In the genomic region with DNA sequence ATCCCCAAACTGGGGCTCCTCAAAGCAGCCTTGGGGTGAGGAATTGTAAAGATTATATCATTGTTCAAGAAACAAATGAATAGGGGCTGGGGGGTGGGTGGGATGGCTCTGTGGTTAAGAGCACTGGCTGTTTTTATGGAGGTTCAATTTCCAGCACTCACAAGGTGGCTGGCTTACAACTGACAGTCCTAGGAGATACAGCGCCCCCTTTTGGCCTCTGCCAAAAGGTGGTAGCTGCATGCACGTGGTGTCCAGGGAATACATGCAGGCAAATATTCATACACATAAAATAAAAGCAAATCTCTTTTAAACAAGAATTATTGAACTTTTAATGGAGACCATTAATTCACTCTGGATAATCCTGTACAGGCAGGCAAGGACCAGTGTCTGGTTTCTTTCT, we compare ENCODE assay signal across 15 mouse cellular contexts. TPM values are rescaled to one million over a fixed set of nuclear protein-coding genes. Genes with fewer than 3 reads are reported as not detected.
DNase-seq lines count a peak whose midpoint lies in the region; ATAC-seq and TF ChIP-seq lines count a peak whose summit lies in the region.
"Had no signal": no experiment of that assay in that cellular context is flagged by ENCODE, and none has a peak within 500 bp of the region (broad histone marks: within the 10 kb centered on the region; RNA-seq: fewer than 3 reads in every experiment).

No protein-coding gene starts in this region.

- H3K36me3 ChIP-seq in hindbrain, embryonic 13.5 days, result no peaks in the 10 kb centered on the region
- no peaks in the 10 kb centered on the region for H3K36me3 ChIP-seq in hindbrain, embryonic 11.5 days (ENCODE audit: control insufficient read depth, insufficient read depth, low read length)
- no peaks in the 10 kb centered on the region for H3K36me3 ChIP-seq in midbrain, embryonic 16.5 days (ENCODE audit: control insufficient read depth, insufficient read depth, low read length)
- no peaks in the 10 kb centered on the region for H3K36me3 ChIP-seq in midbrain, embryonic 15.5 days (replicated peaks)
- H3K36me3 ChIP-seq: embryonic facial prominence, embryonic 10.5 days; heart, embryonic 13.5 days; limb, embryonic 15.5 days; midbrain, embryonic 12.5 days; stomach, embryonic 15.5 days had no signal

- no peak for TF ChIP-seq POLR2A in cortical plate, adult 2 months (IDR thresholded peaks at IDR 0.05; ENCODE audit: extremely low read depth, insufficient read depth, low read length)

- H3K4me3 ChIP-seq in hindbrain, embryonic 13.5 days, result no peak overlapping the region
- H3K4me3 ChIP-seq in hindbrain, embryonic 11.5 days (ENCODE audit: low read depth, low read length), result no peak overlapping the region
- no peak overlapping the region for H3K4me3 ChIP-seq in midbrain, embryonic 16.5 days (ENCODE audit: low read depth, low read length)
- no peak overlapping the region for H3K4me3 ChIP-seq in midbrain, embryonic 15.5 days
- H3K4me3 ChIP-seq in cortical plate, adult 2 months (ENCODE audit: insufficient read depth, low read length), result no peak overlapping the region
- H3K4me3 ChIP-seq: embryonic facial prominence, embryonic 10.5 days; heart, embryonic 13.5 days; limb, embryonic 15.5 days; midbrain, embryonic 12.5 days; stomach, embryonic 15.5 days had no signal

- H3K27ac ChIP-seq in hindbrain, embryonic 13.5 days, result peak overlapping the region; percentile 72
- H3K27ac ChIP-seq in hindbrain, embryonic 11.5 days (ENCODE audit: low read depth, low read length), result no peak overlapping the region
- peak overlapping the region; percentile 49; the same call in 1 of the 2 replicates for H3K27ac ChIP-seq in midbrain, embryonic 16.5 days (ENCODE audit: low read length)
- no peak overlapping the region for H3K27ac ChIP-seq in midbrain, embryonic 15.5 days
- H3K27ac ChIP-seq in cortical plate, adult 2 months (ENCODE audit: insufficient read depth, low read length), result no peak overlapping the region
- H3K27ac ChIP-seq: embryonic facial prominence, embryonic 10.5 days; heart, embryonic 13.5 days; limb, embryonic 15.5 days; midbrain, embryonic 12.5 days; stomach, embryonic 15.5 days had no signal

- no peaks in the 10 kb centered on the region for H3K27me3 ChIP-seq in hindbrain, embryonic 13.5 days
- H3K27me3 ChIP-seq in hindbrain, embryonic 11.5 days (ENCODE audit: control insufficient read depth, insufficient read depth, low read length), result no peaks in the 10 kb centered on the region
- H3K27me3 ChIP-seq in midbrain, embryonic 16.5 days (ENCODE audit: control insufficient read depth, insufficient read depth, low read depth, low read length), result no peaks in the 10 kb centered on the region
- H3K27me3 ChIP-seq in midbrain, embryonic 15.5 days (replicated peaks), result no peaks in the 10 kb centered on the region
- H3K27me3 ChIP-seq: CH12.LX; limb, embryonic 15.5 days; midbrain, embryonic 12.5 days; stomach, embryonic 15.5 days had no signal

- DNase-seq in hindbrain, embryonic 11.5 days (ENCODE audit: low spot score), result no peak
- DNase-seq in retina, postnatal 1 day, result peak; percentile 37
- DNase-seq in layer of hippocampus, postnatal 14 days (ENCODE audit: low spot score in 2 of 2), result no peak

- 63% methylated on average over 2 of the region's 2 CpGs for WGBS in hindbrain, embryonic 13.5 days
- 48% methylated on average over 2 of the region's 2 CpGs for WGBS in hindbrain, embryonic 11.5 days
- 50% methylated on average over 2 of the region's 2 CpGs for WGBS in midbrain, embryonic 16.5 days
- 53% methylated on average over 2 of the region's 2 CpGs for WGBS in midbrain, embryonic 15.5 days

- TF ChIP-seq CTCF in cortical plate, adult 2 months (IDR thresholded peaks at IDR 0.05; ENCODE audit: extremely low read depth, insufficient read depth, low read length), result peak; percentile 28; the same call in 1 of the 2 replicates

- H3K9ac ChIP-seq in hindbrain, embryonic 13.5 days, result no peak overlapping the region
- H3K9ac ChIP-seq in hindbrain, embryonic 11.5 days (ENCODE audit: low read depth, low read length), result no peak overlapping the region
- H3K9ac ChIP-seq in midbrain, embryonic 16.5 days (ENCODE audit: low read depth, low read length), result no peak overlapping the region
- no peak overlapping the region for H3K9ac ChIP-seq in midbrain, embryonic 15.5 days
- H3K9ac ChIP-seq: heart, embryonic 13.5 days; limb, embryonic 15.5 days; midbrain, embryonic 12.5 days; stomach, embryonic 15.5 days had no signal

- no peak for ATAC-seq in hindbrain, embryonic 13.5 days (ENCODE audit: low FRiP score)
- ATAC-seq in hindbrain, embryonic 11.5 days (ENCODE audit: low FRiP score), result no peak
- no peak for ATAC-seq in midbrain, embryonic 16.5 days
- no peak for ATAC-seq in midbrain, embryonic 15.5 days (replicated peaks)
- ATAC-seq in erythroblast, adult 5-6 weeks (replicated peaks; ENCODE audit: low FRiP score, poor library complexity, severe bottlenecking), result no peak
- ATAC-seq: intestine, embryonic 16.5 days had no signal

- no peaks in the 10 kb centered on the region for H3K9me3 ChIP-seq in hindbrain, embryonic 13.5 days
- no peaks in the 10 kb centered on the region for H3K9me3 ChIP-seq in hindbrain, embryonic 11.5 days (ENCODE audit: control insufficient read depth, low read length)
- H3K9me3 ChIP-seq in midbrain, embryonic 16.5 days (replicated peaks; ENCODE audit: control insufficient read depth, low read length, poor library complexity, severe bottlenecking), result no peaks in the 10 kb centered on the region
- no peaks in the 10 kb centered on the region for H3K9me3 ChIP-seq in midbrain, embryonic 15.5 days
- H3K9me3 ChIP-seq: heart, embryonic 13.5 days; limb, embryonic 15.5 days; midbrain, embryonic 12.5 days; stomach, embryonic 15.5 days had no signal

- peaks cover 18% of the 10 kb centered on the region for H3K4me1 ChIP-seq in hindbrain, embryonic 13.5 days (replicated peaks)
- H3K4me1 ChIP-seq in hindbrain, embryonic 11.5 days (replicated peaks; ENCODE audit: control insufficient read depth, insufficient read depth, low read length), result no peaks in the 10 kb centered on the region
- peaks cover 11% of the 10 kb centered on the region for H3K4me1 ChIP-seq in midbrain, embryonic 16.5 days (ENCODE audit: control insufficient read depth, insufficient read depth, low read length)
- H3K4me1 ChIP-seq in midbrain, embryonic 15.5 days, result peaks cover 10% of the 10 kb centered on the region
- H3K4me1 ChIP-seq in cortical plate, adult 2 months (ENCODE audit: control insufficient read depth, insufficient read depth, low read length), result peaks cover 3% of the 10 kb centered on the region

- H3K4me2 ChIP-seq in hindbrain, embryonic 13.5 days, result no peak overlapping the region
- no peak overlapping the region for H3K4me2 ChIP-seq in hindbrain, embryonic 11.5 days (replicated peaks; ENCODE audit: low read depth, low read length)
- peak overlapping the region; percentile 30 for H3K4me2 ChIP-seq in midbrain, embryonic 16.5 days (ENCODE audit: low read length)
- H3K4me2 ChIP-seq in midbrain, embryonic 15.5 days, result no peak overlapping the region
- H3K4me2 ChIP-seq: heart, embryonic 13.5 days; limb, embryonic 15.5 days; midbrain, embryonic 12.5 days; stomach, embryonic 15.5 days had no signal

RNA-seq across cellular contexts. Expression of gene Kazn, which starts 36.0 kb away (rescaled TPM):
- 17.9 and 19.1 TPM in 2 replicates for polyA plus RNA-seq in hindbrain, embryonic 13.5 days (2015; fragmentation: Nextera tagmentation; extraction: Ambion mirVana)
- polyA plus RNA-seq in hindbrain, embryonic 11.5 days (2014; fragmentation: Nextera tagmentation; extraction: Ambion mirVana), result 11.3 and 11.8 TPM in 2 replicates
- polyA plus RNA-seq in midbrain, embryonic 16.5 days (2015; fragmentation: Nextera tagmentation; extraction: Ambion mirVana), result 29.3 and 32.1 TPM in 2 replicates
- polyA plus RNA-seq in midbrain, embryonic 15.5 days (2015; fragmentation: Nextera tagmentation; extraction: Ambion mirVana), result 33.6 and 34.3 TPM in 2 replicates
- 45.8 and 60.3 TPM in 2 replicates for polyA plus RNA-seq in cortical plate, adult 2 months (2012; rRNA removed)
- total RNA-seq in layer of hippocampus, postnatal 14 days (2021), result 10 to 100 TPM; 49.9 to 57.7 TPM
- not detected in 2 replicates for total RNA-seq in erythroblast, adult 5-6 weeks (2015; ENCODE audit: low replicate concordance)
- not detected in 2 replicates for total RNA-seq in erythroblast, adult 5-6 weeks (2017; ENCODE audit: low replicate concordance)

Comparison
In these comparisons a context has a peak if more than half of its experiments do, and no peak if none do; other contexts are left out.
1. H3K27ac ChIP-seq: peak in hindbrain, embryonic 13.5 days (single experiment) and midbrain, embryonic 16.5 days (single experiment); none in hindbrain, embryonic 11.5 days (single experiment), midbrain, embryonic 15.5 days (single experiment) and cortical plate, adult 2 months (single experiment).